Mouse (Mus musculus) midbrain, embryonic 16.5 days (tissue): ENCODE measurements at regions not wholly inside any gene's neighbourhood (a gene's known extent, or its start where the extent isn't known, plus 50 kb on each side); places are given as distances from the start of the nearest gene placed in this dataset.
"Not testable (repeated sequence)": the region's sequence is repeated elsewhere in the genome, so short reads cannot be mapped to it uniquely, and the experiment has no call there.

ENCODE experiments used
- ATAC-seq: fragments of 200-750 bp; cut with Nextera tagmentation; 2 replicates; pipeline ENCODE4 v1.8.0; 2017; ENCODE audit warnings: moderate TSS enrichment
- H3K27ac ChIP-seq: fragments of 300-500 bp; sonication (generic); 2 replicates; pipeline ENCODE4 v1.5.1; 2014; ENCODE audit warnings: mild to moderate bottlenecking, low read length, mixed read lengths
- H3K27me3 ChIP-seq: fragments of 300-500 bp; sonication (generic); 2 replicates; pipeline ENCODE4 v1.6.1; 2014; ENCODE audit warnings: low read depth, low read length, mixed read lengths; ENCODE audit not compliant: control insufficient read depth, insufficient read depth
- H3K36me3 ChIP-seq: fragments of 300-500 bp; sonication (generic); 2 replicates; pipeline ENCODE4 v1.6.1; 2014; ENCODE audit warnings: mild to moderate bottlenecking, low read length, moderate library complexity, mixed read lengths; ENCODE audit not compliant: control insufficient read depth, insufficient read depth
- H3K4me1 ChIP-seq: fragments of 300-500 bp; sonication (generic); 2 replicates; pipeline ENCODE4 v1.6.1; 2014; ENCODE audit warnings: mild to moderate bottlenecking, low read length, mixed read lengths; ENCODE audit not compliant: control insufficient read depth, insufficient read depth
- H3K4me2 ChIP-seq: fragments of 300-500 bp; sonication (generic); 2 replicates; pipeline ENCODE4 v1.6.1; 2014; ENCODE audit warnings: mild to moderate bottlenecking, low read length, mixed read lengths
- H3K4me3 ChIP-seq: fragments of 300-500 bp; sonication (generic); 2 replicates; pipeline ENCODE4 v1.5.1; 2014; ENCODE audit warnings: low read depth, mild to moderate bottlenecking, low read length, moderate library complexity, mixed read lengths
- H3K9ac ChIP-seq: fragments of 300-500 bp; sonication (generic); 2 replicates; pipeline ENCODE4 v1.6.1; 2014; ENCODE audit warnings: low read depth, low read length, mixed read lengths
- H3K9me3 ChIP-seq: fragments of 300-500 bp; sonication (generic); replicated peaks from 2 replicates; pipeline ENCODE4 v1.6.1; 2014; ENCODE audit warnings: mild to moderate bottlenecking, low read length, mixed read lengths; ENCODE audit not compliant: control insufficient read depth, poor library complexity, severe bottlenecking
- WGBS: fragments of 180-500 bp; shearing (Covaris S2); extraction: QIAGEN DNeasy Blood & Tissue Kit; methylation state at CpG from one replicate; pipeline ENCODE4 v1.1.7; 2014; 5-methylcytosine and 5-hydroxymethylcytosine counted together

GRCm38 (mm10) chr17:52351293-52351692 lies 251.2 kb upstream of the Kcnh8 start:
- H3K9ac ChIP-seq, result no peak overlapping the region
- no peak overlapping the region for H3K27ac ChIP-seq
- no peak for ATAC-seq
- no peaks in the 10 kb centered on the region for H3K36me3 ChIP-seq
- H3K4me2 ChIP-seq, result no peak overlapping the region
- no peak overlapping the region for H3K4me3 ChIP-seq
- no peaks in the 10 kb centered on the region for H3K9me3 ChIP-seq
- H3K4me1 ChIP-seq, result no peaks in the 10 kb centered on the region
- WGBS, result 94% methylated on average over 8 of the region's 8 CpGs
- no peaks in the 10 kb centered on the region for H3K27me3 ChIP-seq

DNA sequence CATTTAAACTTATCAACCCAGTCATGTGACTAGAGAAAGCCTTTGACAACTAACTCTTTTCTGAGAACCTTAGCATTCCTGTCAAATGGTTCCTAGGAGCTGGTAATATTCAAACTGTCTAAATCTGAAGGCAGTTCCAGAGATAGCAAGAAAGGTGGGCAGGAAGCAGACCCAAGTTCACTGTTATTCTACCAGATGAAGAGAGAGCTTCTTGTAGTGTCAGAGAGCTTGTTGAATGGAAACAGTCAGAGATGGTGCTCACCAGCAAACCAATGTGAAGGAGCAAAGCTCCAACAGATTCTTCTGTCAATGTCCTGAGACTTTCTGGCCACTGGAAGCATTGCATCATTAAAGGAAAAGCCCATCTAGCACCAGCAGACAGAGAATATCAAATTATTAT lies 251.8 kb upstream of the Kcnh8 start:
- H3K4me2 ChIP-seq, result no peak overlapping the region
- H3K9ac ChIP-seq, result no peak overlapping the region
- H3K4me1 ChIP-seq, result no peaks in the 10 kb centered on the region
- no peak for ATAC-seq
- H3K4me3 ChIP-seq, result no peak overlapping the region
- H3K36me3 ChIP-seq, result no peaks in the 10 kb centered on the region
- H3K27me3 ChIP-seq, result no peaks in the 10 kb centered on the region
- H3K27ac ChIP-seq, result no peak overlapping the region
- H3K9me3 ChIP-seq, result no peaks in the 10 kb centered on the region

DNA sequence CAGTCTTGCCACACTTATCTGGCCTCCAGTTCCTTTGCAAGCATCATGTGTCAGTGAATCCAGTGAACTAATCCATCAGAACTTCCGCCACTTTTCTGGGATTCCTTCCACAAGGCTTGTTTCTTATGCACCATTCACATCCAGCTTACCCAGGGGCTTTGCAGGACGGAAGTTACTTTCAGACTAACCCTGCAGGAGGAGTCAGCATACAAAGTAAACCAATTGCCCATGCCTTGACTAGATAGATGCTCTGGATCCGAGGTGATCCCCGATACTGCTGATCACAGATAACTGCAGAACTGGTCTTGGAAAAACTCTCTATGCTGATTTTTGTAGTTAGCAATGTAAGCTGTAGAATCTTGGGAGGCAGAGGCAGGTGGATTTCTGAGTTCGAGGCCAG lies 252.6 kb upstream of the Kcnh8 start:
- no peaks in the 10 kb centered on the region for H3K4me1 ChIP-seq
- 73% methylated on average over 5 of the region's 5 CpGs for WGBS
- H3K27ac ChIP-seq, result no peak overlapping the region
- H3K36me3 ChIP-seq, result no peaks in the 10 kb centered on the region
- H3K4me3 ChIP-seq, result no peak overlapping the region
- H3K27me3 ChIP-seq, result no peaks in the 10 kb centered on the region
- no peaks in the 10 kb centered on the region for H3K9me3 ChIP-seq
- no peak overlapping the region for H3K4me2 ChIP-seq
- no peak for ATAC-seq
- no peak overlapping the region for H3K9ac ChIP-seq

DNA sequence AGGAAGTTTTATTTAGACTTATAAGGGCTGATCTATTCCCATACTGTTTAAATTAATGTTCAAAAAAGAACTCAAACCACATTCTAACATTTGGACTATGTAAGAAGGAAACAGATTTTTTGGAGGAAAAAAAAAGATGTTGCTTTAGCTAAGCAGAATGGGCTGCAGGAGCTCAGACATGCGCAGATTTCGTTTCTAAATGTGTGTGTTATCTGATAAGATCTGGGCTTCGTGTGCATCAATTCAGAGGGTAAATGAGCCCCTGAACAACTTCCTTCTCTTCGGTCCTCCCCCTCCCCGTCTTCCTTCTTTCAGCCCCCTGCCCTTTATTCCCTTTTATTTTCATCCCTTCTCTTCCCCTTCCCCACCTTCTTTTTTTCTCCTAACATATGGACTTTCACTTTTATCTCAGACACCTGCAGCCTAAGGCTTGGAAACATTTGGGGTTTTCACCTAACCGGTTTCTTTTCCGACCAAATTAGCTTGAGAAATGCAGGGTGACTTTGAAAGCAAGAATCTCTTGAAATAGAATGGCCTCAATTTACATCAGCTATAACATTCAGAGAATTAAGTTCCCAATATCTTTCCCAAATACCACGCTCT lies 253.9 kb upstream of the Kcnh8 start:
- ATAC-seq, result no peak
- no peaks in the 10 kb centered on the region for H3K4me1 ChIP-seq
- H3K9me3 ChIP-seq, result no peaks in the 10 kb centered on the region
- no peak overlapping the region for H3K4me2 ChIP-seq
- no peak overlapping the region for H3K27ac ChIP-seq
- H3K9ac ChIP-seq, result no peak overlapping the region
- 77% methylated on average over 8 of the region's 8 CpGs for WGBS
- H3K36me3 ChIP-seq, result no peaks in the 10 kb centered on the region
- no peak overlapping the region for H3K4me3 ChIP-seq
- no peaks in the 10 kb centered on the region for H3K27me3 ChIP-seq

GRCm38 (mm10) chr17:52320586-52320985 lies 281.9 kb upstream of the Kcnh8 start:
- WGBS, result 68% methylated on average over 1 of the region's 1 CpGs

GRCm38 (mm10) chr17:52316976-52317375 lies 285.5 kb upstream of the Kcnh8 start:
- no peak overlapping the region for H3K27ac ChIP-seq
- 91% methylated on average over 3 of the region's 3 CpGs for WGBS
- H3K9me3 ChIP-seq, result no peaks in the 10 kb centered on the region
- H3K4me3 ChIP-seq, result no peak overlapping the region
- no peaks in the 10 kb centered on the region for H3K4me1 ChIP-seq
- no peaks in the 10 kb centered on the region for H3K27me3 ChIP-seq
- no peaks in the 10 kb centered on the region for H3K36me3 ChIP-seq
- no peak for ATAC-seq
- H3K9ac ChIP-seq, result no peak overlapping the region
- H3K4me2 ChIP-seq, result no peak overlapping the region

More at GRCm38 (mm10) chr17:52320586-52320985, 281.9 kb upstream of the Kcnh8 start:
- ATAC-seq, result no peak
- Histone ChIP-seq H3K27ac (no peak overlapping the region), H3K36me3 (no peaks in the 10 kb centered on the region), H3K9ac (no peak overlapping the region), H3K4me1 (no peaks in the 10 kb centered on the region), H3K27me3 (no peaks in the 10 kb centered on the region), H3K4me2 (no peak overlapping the region), H3K4me3 (no peak overlapping the region), H3K9me3 (no peaks in the 10 kb centered on the region)

GRCm38 (mm10) chr17:52315879-52316278 lies 286.6 kb upstream of the Kcnh8 start:
- H3K4me1 ChIP-seq, result no peaks in the 10 kb centered on the region
- no peak overlapping the region for H3K4me2 ChIP-seq
- WGBS, result 87% methylated on average over 2 of the region's 2 CpGs

DNA sequence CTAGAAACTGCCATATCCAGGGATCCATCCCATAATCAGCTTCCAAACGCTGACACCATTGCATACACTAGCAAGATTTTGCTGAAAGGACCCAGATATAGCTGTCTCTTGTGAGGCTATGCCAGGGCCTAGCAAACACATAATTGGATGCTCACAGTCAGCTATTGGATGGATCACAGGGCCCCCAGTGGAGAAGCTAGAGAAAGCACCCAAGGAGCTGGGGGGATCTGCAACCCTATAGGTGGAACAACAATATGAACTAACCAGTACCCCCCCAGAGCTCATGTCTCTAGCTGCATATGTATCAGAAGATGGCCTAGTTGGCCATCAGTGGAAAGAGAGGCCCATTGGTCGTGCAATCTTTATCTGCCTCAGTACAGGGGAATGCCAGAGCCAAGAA lies 287.1 kb upstream of the Kcnh8 start:
- not testable (repeated sequence) for H3K9me3 ChIP-seq, H3K9ac ChIP-seq, H3K4me2 ChIP-seq, H3K4me1 ChIP-seq, ATAC-seq, H3K4me3 ChIP-seq, H3K36me3 ChIP-seq, H3K27me3 ChIP-seq, H3K27ac ChIP-seq
- whole genome bisulfite sequencing, result 70% methylated on average over 1 of the region's 2 CpGs

More at GRCm38 (mm10) chr17:52315879-52316278, 286.6 kb upstream of the Kcnh8 start:
- Histone ChIP-seq H3K9ac (no peak overlapping the region), H3K27me3 (no peaks in the 10 kb centered on the region), H3K4me3 (no peak overlapping the region), H3K9me3 (no peaks in the 10 kb centered on the region), H3K36me3 (no peaks in the 10 kb centered on the region), H3K27ac (no peak overlapping the region)
- no peak for ATAC-seq

DNA sequence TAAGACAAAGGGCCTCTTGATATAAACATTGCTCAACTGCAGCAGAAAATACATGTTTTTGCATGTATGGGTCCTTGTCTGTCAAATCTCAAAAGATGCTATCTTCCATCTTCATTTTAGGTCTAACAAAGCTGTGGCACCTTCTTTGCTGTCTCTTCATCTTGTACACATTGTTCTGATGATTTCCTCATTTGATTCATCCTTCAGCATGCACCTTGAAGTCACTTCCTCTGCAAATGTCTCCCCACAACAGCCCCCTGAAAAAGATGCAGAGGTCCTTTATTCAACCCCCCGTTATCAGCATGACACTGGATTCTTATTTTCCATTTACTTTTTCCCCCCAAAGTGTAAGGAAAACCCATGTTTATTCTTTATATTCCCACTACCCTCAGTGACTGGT lies 290.5 kb upstream of the Kcnh8 start:
- no peaks in the 10 kb centered on the region for H3K4me1 ChIP-seq
- H3K9ac ChIP-seq, result no peak overlapping the region
- H3K9me3 ChIP-seq, result no peaks in the 10 kb centered on the region
- H3K36me3 ChIP-seq, result no peaks in the 10 kb centered on the region
- no peak overlapping the region for H3K4me3 ChIP-seq
- 94% methylated on average over 1 of the region's 1 CpGs for WGBS
- no peak overlapping the region for H3K27ac ChIP-seq
- no peak overlapping the region for H3K4me2 ChIP-seq
- ATAC-seq, result no peak
- H3K27me3 ChIP-seq, result no peaks in the 10 kb centered on the region
